Mouse (Mus musculus) NIH3T3 (cell line): ENCODE measurements at regions not wholly inside any gene's neighbourhood (a gene's known extent, or its start where the extent isn't known, plus 50 kb on each side); places are given as distances from the start of the nearest gene placed in this dataset.
"Not testable (repeated sequence)": the region's sequence is repeated elsewhere in the genome, so short reads cannot be mapped to it uniquely, and the experiment has no call there.

Experiments used
- DNase-seq: peaks from one replicate; pipeline ENCODE4 v3.0.0-alpha.2; 2012; ENCODE audit warnings: low read depth

- DNase-seq, result no peak
Observed at GRCm38 (mm10) chr1:13042326-13042725, 1628.4 kb downstream of the A830018L16Rik start.

- DNase-seq, result peak; percentile 64
Observed at GRCm38 (mm10) chr1:13050140-13050775, 1636.4 kb downstream of the A830018L16Rik start.

- not testable (repeated sequence) for DNase-seq
Observed at GRCm38 (mm10) chr1:13051433-13052066, 1637.6 kb downstream of the A830018L16Rik start.

- peak; percentile 57 for DNase-seq
Observed at GRCm38 (mm10) chr1:13052067-13052460, 1638.2 kb downstream of the A830018L16Rik start.

GRCm38 (mm10) chr1:13057741-13058140 lies 1643.8 kb downstream of the A830018L16Rik start:
- DNase-seq, result no peak

- no peak for DNase-seq
Observed at GRCm38 (mm10) chr1:13059616-13060320, 1645.9 kb downstream of the A830018L16Rik start.
